Mouse (Mus musculus): ENCODE results near the gene Olfr670.
"Not testable (repeated sequence)": the region's sequence is repeated elsewhere in the genome, so short reads cannot be mapped to it uniquely, and the experiment has no call there.

Gene Olfr670

GRCm38 (mm10) chr7:104962520-104962919, at the start of gene Olfr670:
Gene Olfr670 (minus strand): TSS chr7:104962620.
- DNase-seq = no peak

- no peak for DNase-seq
Observed at GRCm38 (mm10) chr7:105001929-105002328, 39.5 kb upstream of the Olfr670 start, which contains the start of gene Olfr672. Gene Olfr672 (minus strand): TSS chr7:105002029.

- DNase-seq = no peak
Observed at GRCm38 (mm10) chr7:104979026-104979425, 16.6 kb upstream of the Olfr670 start, which contains the start of gene Olfr671. Gene Olfr671 (minus strand): TSS chr7:104979126.

GRCm38 (mm10) chr7:104972507-104972906, 10.1 kb upstream of the Olfr670 start:
- not testable (repeated sequence) for DNase-seq

GRCm38 (mm10) chr7:104950234-104950633, 12.2 kb downstream of the Olfr670 start:
- DNase-seq = not testable (repeated sequence)

- no peak for DNase-seq
Observed at GRCm38 (mm10) chr7:104933940-104934339, 28.5 kb downstream of the Olfr670 start, which contains the start of gene Olfr669. Gene Olfr669 (plus strand): TSS chr7:104934240.

- no peak for DNase-seq
Observed at GRCm38 (mm10) chr7:104927957-104928356, 34.5 kb downstream of the Olfr670 start, which contains the start of gene Olfr668. Gene Olfr668 (minus strand): TSS chr7:104928057.

GRCm38 (mm10) chr7:104921382-104921781, 41.0 kb downstream of the Olfr670 start, which contains the start of gene Olfr667:
Gene Olfr667 (minus strand): TSS chr7:104921482.
- DNase-seq = no peak
